Mouse (Mus musculus) testis, adult 2 months (tissue): ENCODE data around the gene Zgrf1.

ENCODE experiments used
- CTCF ChIP-seq: fragments of 200-500 bp; IDR thresholded peaks from 2 replicates; pipeline ENCODE4 v1.5.1; 2012; ENCODE audit warnings: low read depth, mild to moderate bottlenecking, inconsistent platforms, low read length, moderate library complexity; ENCODE audit not compliant: control insufficient read depth, insufficient read depth, insufficient replicate concordance
- POLR2A ChIP-seq: fragments of 200-500 bp; IDR thresholded peaks from 2 replicates; pipeline ENCODE4 v1.6.1; 2012; ENCODE audit warnings: low read depth, mild to moderate bottlenecking, inconsistent platforms, low read length, moderate library complexity; ENCODE audit not compliant: control insufficient read depth

DNA sequence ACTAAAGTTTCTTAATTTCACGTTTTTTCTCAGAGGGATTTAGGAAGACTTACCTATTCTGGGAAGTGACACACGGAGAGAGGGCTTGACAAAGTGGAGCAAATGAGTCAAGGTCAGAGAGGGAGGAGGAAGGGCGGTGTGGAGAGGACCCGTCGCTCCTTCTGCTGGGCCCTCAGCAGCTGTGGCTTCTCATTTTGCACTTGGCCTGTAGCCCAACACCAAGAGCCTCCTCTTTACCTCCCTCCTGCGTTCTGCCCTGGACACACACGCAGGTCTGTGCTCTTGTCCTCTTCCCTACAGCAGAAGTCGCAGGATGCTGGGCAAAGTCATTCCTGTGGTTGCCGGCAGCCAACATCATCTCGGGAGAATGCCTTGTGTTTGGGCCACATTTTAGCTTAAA, 32.1 kb upstream of the Zgrf1 start:
- TF ChIP-seq CTCF, result peak; percentile 18; the same call in 1 of the 2 replicates
- no peak for TF ChIP-seq POLR2A
